Mouse (Mus musculus) thymus, adult 2 months (tissue): ENCODE results near the gene Pcnx2. TPM values are rescaled to one million over a fixed set of nuclear protein-coding genes. Genes with fewer than 3 reads are reported as not detected.

Experiments used
- DNase-seq: peaks from one replicate; pipeline ENCODE4 v3.0.0; 2021
- H3K27ac ChIP-seq: fragments of 200-500 bp; 2 replicates; pipeline ENCODE4 v1.5.1; 2012; ENCODE audit warnings: low read length, control low read depth; ENCODE audit not compliant: control insufficient read depth, insufficient read depth
- H3K27me3 ChIP-seq: fragments of 200-500 bp; 2 replicates; pipeline ENCODE4 v1.6.1; 2012; ENCODE audit warnings: mild to moderate bottlenecking, low read length, moderate library complexity, mixed read lengths; ENCODE audit not compliant: control insufficient read depth, insufficient read depth
- H3K36me3 ChIP-seq: fragments of 200-500 bp; 2 replicates; pipeline ENCODE4 v1.6.1; 2012; ENCODE audit warnings: mild to moderate bottlenecking, low read length, moderate library complexity; ENCODE audit not compliant: control insufficient read depth, insufficient read depth
- H3K4me1 ChIP-seq: fragments of 200-500 bp; replicated peaks from 2 replicates; pipeline ENCODE4 v1.6.1; 2012; ENCODE audit warnings: low read length; ENCODE audit not compliant: control insufficient read depth, insufficient read depth
- H3K4me3 ChIP-seq: fragments of 200-500 bp; 2 replicates; pipeline ENCODE4 v1.5.1; 2012; ENCODE audit warnings: mild to moderate bottlenecking, low read length, control low read depth, moderate library complexity; ENCODE audit not compliant: control insufficient read depth, insufficient read depth
- CTCF ChIP-seq: fragments of 200-500 bp; IDR thresholded peaks from 2 replicates; pipeline ENCODE4 v1.5.1; 2012; ENCODE audit warnings: mild to moderate bottlenecking, control low read depth, low read length, moderate library complexity, borderline replicate concordance; ENCODE audit not compliant: control insufficient read depth, poor library complexity, insufficient read depth; ENCODE audit errors: extremely low read depth
- POLR2A ChIP-seq: fragments of 200-500 bp; IDR thresholded peaks from 2 replicates; pipeline ENCODE4 v1.6.1; 2012; ENCODE audit warnings: mild to moderate bottlenecking, low read length, control low read depth, moderate library complexity; ENCODE audit not compliant: control insufficient read depth, poor library complexity, insufficient read depth; ENCODE audit errors: extremely low read depth
- WGBS: fragments of 180-500 bp; shearing (Covaris S2); methylation state at CpG from one replicate; pipeline ENCODE4 v1.1.7; 2018; 5-methylcytosine and 5-hydroxymethylcytosine counted together
- polyA plus RNA-seq: library from polyadenylated mRNA; depleted of rRNA; stranded (reverse); fragments of >200 nt; gene quantifications from 2 replicates; pipeline ENCODE4 v1.2.3, GENCODE M21; 2012

The Pcnx2 gene
- polyA plus RNA-seq, 1 experiment = 0.34 TPM

DNA sequence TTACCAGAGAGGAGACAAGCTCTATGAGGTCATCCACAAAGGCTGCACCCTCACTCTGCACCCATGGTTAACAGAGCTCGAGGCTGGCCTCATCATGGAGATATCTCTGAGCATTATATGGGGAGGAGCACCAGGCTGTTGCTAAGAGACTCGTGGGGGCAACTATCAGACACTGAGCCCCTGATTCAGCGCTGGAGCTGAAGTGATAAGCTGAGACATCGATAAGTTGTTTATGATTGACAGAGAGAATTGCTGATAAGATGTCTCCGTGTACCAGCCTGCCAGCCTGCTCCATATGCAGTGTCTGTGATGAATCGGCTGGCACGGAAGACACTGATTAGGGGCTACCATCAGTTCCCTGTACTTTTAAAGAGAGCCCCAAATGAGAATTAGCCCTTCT, 111.2 kb downstream of the Pcnx2 start:
- Histone ChIP-seq H3K27me3 (no peaks in the 10 kb centered on the region), H3K27ac (no peak overlapping the region), H3K4me1 (no peaks in the 10 kb centered on the region), H3K36me3 (no peaks in the 10 kb centered on the region), H3K4me3 (no peak overlapping the region)
- DNase-seq = no peak
- no peak for TF ChIP-seq POLR2A
- TF ChIP-seq CTCF = no peak
- WGBS = 88% methylated on average over 7 of the region's 7 CpGs

DNA sequence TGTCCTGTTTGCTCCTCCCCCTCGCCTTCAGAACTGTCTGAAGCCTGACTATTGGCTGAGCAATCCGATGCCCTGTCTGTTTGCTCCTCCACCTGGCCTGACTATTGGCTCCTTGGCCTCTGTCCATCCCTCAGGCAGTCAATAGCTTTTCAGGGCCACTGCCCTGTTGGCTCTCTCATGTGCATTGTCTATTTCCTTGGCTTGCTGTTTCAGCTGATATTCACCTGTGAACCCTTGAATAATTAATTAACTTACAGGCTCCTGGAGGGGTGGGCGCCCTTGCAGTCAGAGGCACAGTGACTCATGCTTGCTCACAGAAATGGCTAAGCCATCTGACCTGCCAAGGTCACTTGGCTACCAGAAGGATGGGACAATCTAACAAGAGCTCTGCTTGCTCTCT, 116.0 kb downstream of the Pcnx2 start:
- Histone ChIP-seq H3K4me3 (no peak overlapping the region), H3K27ac (no peak overlapping the region), H3K27me3 (no peaks in the 10 kb centered on the region), H3K36me3 (no peaks in the 10 kb centered on the region), H3K4me1 (no peaks in the 10 kb centered on the region)
- no peak for DNase-seq
- 95% methylated on average over 3 of the region's 3 CpGs for whole genome bisulfite sequencing
- no peak for TF ChIP-seq CTCF
- TF ChIP-seq POLR2A = no peak

DNA sequence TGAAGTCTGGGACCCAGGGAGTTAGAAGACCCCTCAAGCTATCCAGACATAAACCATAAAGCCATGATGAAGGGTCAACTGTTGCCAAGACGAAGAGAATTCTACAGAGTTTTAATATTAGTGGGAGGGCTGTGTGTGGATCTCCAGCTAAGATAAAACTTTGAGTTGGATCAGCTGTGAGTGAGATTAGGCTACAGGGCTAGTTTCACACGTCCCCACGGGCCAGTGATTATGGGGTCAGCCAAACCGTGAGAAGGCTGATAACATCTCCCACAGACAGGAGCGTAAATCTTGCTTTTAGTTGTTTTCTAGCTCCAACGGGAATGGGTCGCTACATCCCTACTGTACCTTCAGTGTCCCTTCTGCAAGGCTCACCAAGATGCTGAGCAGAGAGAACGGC, 118.5 kb downstream of the Pcnx2 start:
- Histone ChIP-seq H3K4me3 (no peak overlapping the region), H3K27me3 (no peaks in the 10 kb centered on the region), H3K4me1 (no peaks in the 10 kb centered on the region), H3K36me3 (no peaks in the 10 kb centered on the region), H3K27ac (no peak overlapping the region)
- WGBS = 78% methylated on average over 8 of the region's 8 CpGs
- TF ChIP-seq POLR2A = no peak
- TF ChIP-seq CTCF = no peak
- DNase-seq = no peak

DNA sequence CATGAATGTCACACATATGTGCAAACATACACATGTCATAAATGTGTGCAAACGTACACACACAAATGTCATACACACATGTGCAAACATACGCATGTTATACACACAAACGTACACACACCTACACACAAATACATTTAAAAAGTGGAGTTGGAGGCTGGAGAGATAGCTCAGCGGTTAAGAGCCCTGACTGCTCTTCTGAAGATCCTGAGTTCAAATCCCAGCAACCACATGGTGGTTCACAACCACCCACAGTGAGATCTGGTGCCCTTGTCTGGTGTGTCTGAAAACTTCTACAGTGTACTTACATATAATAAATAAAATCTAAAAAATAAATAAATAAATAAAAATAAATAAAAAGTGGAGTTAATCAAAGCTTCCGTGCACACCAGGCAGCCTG, 119.2 kb downstream of the Pcnx2 start:
- WGBS = 94% methylated on average over 5 of the region's 5 CpGs
- no peak for TF ChIP-seq POLR2A
- TF ChIP-seq CTCF = no peak
- Histone ChIP-seq H3K4me3 (no peak overlapping the region), H3K4me1 (no peaks in the 10 kb centered on the region), H3K27ac (no peak overlapping the region), H3K27me3 (no peaks in the 10 kb centered on the region), H3K36me3 (no peaks in the 10 kb centered on the region)
- DNase-seq = no peak

DNA sequence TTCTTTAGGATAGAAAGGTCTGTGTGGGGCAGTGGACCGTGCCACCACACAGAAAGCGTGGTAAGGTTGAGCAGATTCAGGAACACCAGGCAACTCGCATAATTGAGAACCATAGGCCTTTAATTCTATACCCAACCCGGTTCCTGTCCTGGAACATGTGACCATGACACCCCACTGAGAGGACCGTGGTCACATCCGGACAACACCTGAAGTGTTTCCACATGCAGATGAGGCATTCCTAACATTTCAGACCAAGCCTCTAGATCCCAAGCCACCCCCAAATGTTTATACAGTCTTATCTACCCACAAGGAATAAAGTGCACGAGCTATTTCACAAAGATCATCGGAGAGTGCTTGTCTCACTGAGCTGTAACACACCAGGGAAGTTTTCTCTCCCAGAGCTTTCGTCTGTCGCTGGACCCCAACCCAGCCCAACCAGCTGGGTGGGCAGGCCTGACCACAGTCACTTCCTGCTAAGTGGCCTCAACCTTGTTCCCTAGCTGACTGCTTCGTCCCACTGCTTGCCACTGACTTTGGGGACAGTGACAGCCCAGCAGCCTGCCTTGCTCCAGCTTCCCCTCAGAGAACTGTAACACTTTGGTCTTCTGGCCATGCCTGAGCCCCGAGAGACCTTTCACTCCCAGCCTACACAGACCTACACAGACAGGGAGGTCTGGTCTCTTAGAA, 120.5 kb downstream of the Pcnx2 start:
- whole genome bisulfite sequencing = 56% methylated on average over 12 of the region's 12 CpGs
- TF ChIP-seq POLR2A (no peak), CTCF (no peak)

DNA sequence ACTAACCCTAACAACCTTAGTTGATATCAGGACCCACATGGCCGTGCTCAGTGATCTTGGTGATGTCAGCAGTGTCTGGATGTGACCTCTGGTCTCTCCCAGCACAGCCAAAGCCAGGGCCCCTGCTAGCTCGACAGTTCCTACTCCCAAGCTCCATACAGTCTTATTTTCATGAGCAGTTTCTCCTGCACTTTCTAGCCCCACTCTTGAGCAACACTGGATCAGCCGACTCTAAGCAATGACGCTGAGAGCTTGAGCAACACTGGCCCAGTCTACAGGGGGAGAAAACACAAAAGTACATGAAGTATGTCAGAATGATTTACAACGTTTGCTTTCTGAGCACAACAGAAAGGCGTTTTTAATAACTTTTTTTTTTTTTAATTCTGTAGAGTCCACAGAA, 121.3 kb downstream of the Pcnx2 start:
- WGBS = 83% methylated on average over 6 of the region's 6 CpGs
- H3K36me3 ChIP-seq = no peaks in the 10 kb centered on the region
- H3K27me3 ChIP-seq = no peaks in the 10 kb centered on the region
- no peak for DNase-seq
- H3K27ac ChIP-seq = no peak overlapping the region
- no peak overlapping the region for H3K4me3 ChIP-seq
- no peaks in the 10 kb centered on the region for H3K4me1 ChIP-seq
- TF ChIP-seq CTCF = no peak
- TF ChIP-seq POLR2A = no peak

More for the DNA sequence above, 120.5 kb downstream of the Pcnx2 start:
- Histone ChIP-seq H3K27me3 (no peaks in the 10 kb centered on the region), H3K4me1 (no peaks in the 10 kb centered on the region), H3K36me3 (no peaks in the 10 kb centered on the region), H3K4me3 (no peak overlapping the region), H3K27ac (no peak overlapping the region)
- DNase-seq = no peak

DNA sequence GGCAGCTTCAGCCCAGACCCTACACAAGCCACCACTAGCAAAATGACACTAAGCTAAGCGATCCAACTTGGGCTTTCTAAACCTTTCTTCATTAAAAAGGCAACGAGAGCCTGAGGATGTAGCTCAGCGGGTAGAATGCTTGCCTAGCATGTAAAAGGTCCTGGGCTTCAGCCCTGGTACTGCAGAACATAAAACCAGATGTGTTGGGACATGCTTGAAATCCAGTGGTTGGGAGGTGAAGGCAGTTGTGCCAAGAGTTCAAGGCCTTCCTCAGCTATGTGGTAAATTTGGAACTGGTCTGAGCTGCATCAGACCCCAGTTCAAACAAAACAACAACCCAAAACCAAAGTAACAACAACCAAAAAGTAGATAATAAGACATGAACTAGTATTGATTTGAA, 121.8 kb downstream of the Pcnx2 start:
- no peak for DNase-seq
- no peaks in the 10 kb centered on the region for H3K36me3 ChIP-seq
- no peaks in the 10 kb centered on the region for H3K4me1 ChIP-seq
- 96% methylated on average over 3 of the region's 3 CpGs for WGBS
- no peaks in the 10 kb centered on the region for H3K27me3 ChIP-seq
- no peak overlapping the region for H3K27ac ChIP-seq
- no peak overlapping the region for H3K4me3 ChIP-seq
- TF ChIP-seq POLR2A = no peak
- TF ChIP-seq CTCF = no peak
